Mouse (Mus musculus): Measurements from ENCODE around the gene Sp1.

- TF ChIP-seq CTCF (IDR thresholded peaks at IDR 0.05; ENCODE audit: low read depth, low read length) (no peak), POLR2AphosphoS5 (IDR thresholded peaks at IDR 0.05; ENCODE audit: insufficient replicate concordance, low read depth, low read length) (no peak), GATA1 (IDR thresholded peaks at IDR 0.05; ENCODE audit: borderline replicate concordance, low read length) (no peak)
Observed at GRCm38 (mm10) chr15:102470605-102471294, 64.8 kb downstream of the Sp1 start.
